Mouse (Mus musculus) spleen, adult 2 months (tissue): ENCODE data around the gene Fnbp4.

Experiments used
- CTCF ChIP-seq: fragments of 200-500 bp; IDR thresholded peaks from 2 replicates; pipeline ENCODE4 v1.5.1; 2011; ENCODE audit warnings: mild to moderate bottlenecking, inconsistent platforms; ENCODE audit not compliant: insufficient read depth, insufficient read length, insufficient replicate concordance; ENCODE audit errors: extremely low read depth
- POLR2A ChIP-seq: fragments of 200-500 bp; IDR thresholded peaks from 2 replicates; pipeline ENCODE4 v1.6.1; 2011; ENCODE audit warnings: low read depth, low read length, inconsistent platforms

DNA sequence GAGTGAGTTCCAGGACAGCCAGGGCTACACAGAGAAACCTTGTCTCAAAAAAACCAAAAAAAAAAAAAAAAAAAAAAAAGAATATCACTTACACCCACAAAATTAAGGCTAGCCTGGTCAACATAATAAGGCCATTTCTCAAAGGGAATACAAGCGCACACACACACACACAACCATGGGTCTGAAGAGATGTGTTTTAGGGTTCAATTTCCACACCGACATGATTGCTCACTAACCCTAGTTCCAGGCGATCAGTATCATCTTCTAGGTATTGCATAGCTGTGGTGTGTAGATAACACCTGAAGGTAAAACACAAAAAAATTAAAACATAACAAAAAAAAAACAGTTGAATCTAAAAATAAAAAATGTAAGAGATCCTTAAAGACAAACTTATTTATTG, 18.4 kb upstream of the Fnbp4 start:
- TF ChIP-seq POLR2A (no peak), CTCF (no peak)
